Mouse (Mus musculus) liver, embryonic 14.5 days (tissue): ENCODE results near the gene Nrxn2. TPM values are rescaled to one million over a fixed set of nuclear protein-coding genes. Genes with fewer than 3 reads are reported as not detected.

Experiments
- ATAC-seq: fragments of 200-750 bp; cut with Nextera tagmentation; 2 replicates; pipeline ENCODE4 v1.8.0; 2017; ENCODE audit warnings: moderate number of reproducible peaks, mild to moderate bottlenecking, moderate library complexity; ENCODE audit not compliant: insufficient read depth
- DNase-seq, 3 experiments: peaks; one replicate each; pipeline ENCODE4 v3.0.0-alpha.2; 2012 to 2013; ENCODE audit warnings: low read depth in 3 of 3, low spot score in 3 of 3
- H3K27ac ChIP-seq: fragments of 300-500 bp; sonication (generic); 2 replicates; pipeline ENCODE4 v1.5.1; 2014; ENCODE audit warnings: moderate library complexity, mild to moderate bottlenecking, control low read depth, inconsistent platforms
- H3K27me3 ChIP-seq: fragments of 300-500 bp; sonication (generic); 2 replicates; pipeline ENCODE4 v1.6.1; 2014; ENCODE audit warnings: mild to moderate bottlenecking, low read length, moderate library complexity; ENCODE audit not compliant: control insufficient read depth, insufficient read depth
- H3K36me3 ChIP-seq: fragments of 300-500 bp; sonication (generic); replicated peaks from 2 replicates; pipeline ENCODE4 v1.6.1; 2014; ENCODE audit warnings: low read depth; ENCODE audit not compliant: control insufficient read depth, insufficient read depth
- H3K4me1 ChIP-seq, 2 experiments: fragments of 200-500 bp in 1 of 2; fragments of 300-500 bp in 1 of 2; sonication (generic) in 1 of 2; replicated peaks; 2 replicates each; pipeline ENCODE4 v1.6.1; 2012 to 2014; ENCODE audit warnings: antibody characterized with exemption in 1 of 2, inconsistent platforms in 1 of 2, low read length in 1 of 2; ENCODE audit not compliant: control insufficient read depth in 2 of 2, insufficient read depth in 2 of 2
- H3K4me2 ChIP-seq: fragments of 300-500 bp; sonication (generic); 2 replicates; pipeline ENCODE4 v1.6.1; 2014; ENCODE audit warnings: low read depth, mild to moderate bottlenecking, control low read depth, moderate library complexity
- H3K4me3 ChIP-seq, 2 experiments: fragments of 200-500 bp in 1 of 2; fragments of 300-500 bp in 1 of 2; sonication (generic) in 1 of 2; 2 replicates each; pipeline ENCODE4 v1.5.1; 2012 to 2014; ENCODE audit warnings: low read depth in 2 of 2, low read length in 2 of 2, mild to moderate bottlenecking in 2 of 2, control low read depth in 1 of 2, inconsistent platforms in 1 of 2, moderate library complexity in 1 of 2; ENCODE audit not compliant: insufficient read depth in 1 of 2
- H3K9ac ChIP-seq: fragments of 300-500 bp; sonication (generic); replicated peaks from 2 replicates; pipeline ENCODE4 v1.6.1; 2014; ENCODE audit warnings: mild to moderate bottlenecking, control low read depth, moderate library complexity
- H3K9me3 ChIP-seq: fragments of 300-500 bp; sonication (generic); 2 replicates; pipeline ENCODE4 v1.6.1; 2016; ENCODE audit warnings: low read length, mixed read lengths; ENCODE audit not compliant: control insufficient read depth
- CTCF ChIP-seq: IDR thresholded peaks from 2 replicates; pipeline ENCODE4 v1.5.1; 2016; ENCODE audit warnings: antibody characterized with exemption, low read depth, control low read depth
- EP300 ChIP-seq: IDR thresholded peaks from 2 replicates; pipeline ENCODE4 v1.6.1; 2016; ENCODE audit warnings: antibody characterized with exemption, low read depth
- WGBS: fragments of 180-500 bp; shearing (Covaris S2); extraction: QIAGEN DNeasy Blood & Tissue Kit; methylation state at CpG from one replicate; pipeline ENCODE4 v1.1.7; 2014; ENCODE audit not compliant: insufficient replicate concordance; 5-methylcytosine and 5-hydroxymethylcytosine counted together
- polyA plus RNA-seq, 2 experiments: library from polyadenylated mRNA; depleted of rRNA in 1 of 2; stranded (reverse) in 1 of 2; unstranded in 1 of 2; fragments of >200 nt; fragmentation: Nextera tagmentation in 1 of 2; extraction: Ambion mirVana in 1 of 2; gene quantifications; 2 replicates each; pipeline versions ENCODE4 v1.2.1 to v1.2.3; 2012 to 2014

The Nrxn2 gene
- polyA plus RNA-seq, 2 experiments = 0.27 to 0.46 TPM

DNA sequence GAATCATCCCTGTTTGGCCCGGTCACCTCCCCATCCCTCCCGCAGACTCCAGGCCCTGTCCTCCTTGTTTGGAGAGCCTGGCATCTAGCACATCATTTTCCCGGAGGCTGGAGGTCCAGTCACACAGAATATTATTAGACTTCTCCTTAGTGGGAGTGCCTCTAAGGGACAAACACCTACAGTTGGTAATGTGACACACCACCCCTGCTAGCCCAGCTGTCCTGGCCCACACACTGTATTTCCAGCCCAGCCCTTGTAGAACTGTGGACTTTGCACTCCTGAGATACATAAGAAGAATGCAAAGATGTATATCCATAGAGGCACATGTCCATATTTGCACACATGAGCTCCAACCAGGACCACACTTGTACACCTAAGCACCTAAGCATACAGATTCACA lies 103.1 kb downstream of the Nrxn2 start:
- 72% methylated on average over 3 of the region's 3 CpGs for WGBS
- no peak for ATAC-seq
- no peak overlapping the region for H3K9ac ChIP-seq

DNA sequence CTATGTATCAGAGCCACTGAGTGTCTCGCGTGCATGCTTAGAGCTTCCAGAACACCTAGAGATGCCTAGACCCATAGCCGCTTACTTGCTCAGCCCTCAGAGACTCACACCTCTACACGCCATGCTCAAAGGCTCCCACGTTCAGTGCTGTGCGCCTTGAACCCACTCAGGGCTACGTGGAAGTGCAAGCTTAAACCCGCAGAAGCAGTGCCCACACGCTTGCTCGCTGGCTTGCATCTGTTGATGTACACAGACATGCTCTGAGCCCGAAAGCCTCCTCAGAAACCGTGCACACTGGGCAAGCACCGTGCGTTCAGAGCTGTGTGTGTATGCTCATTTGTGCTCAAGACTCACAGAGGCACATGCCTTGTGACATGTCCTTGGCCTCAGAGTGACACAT lies 103.8 kb downstream of the Nrxn2 start:
- Histone ChIP-seq H3K4me1 (no peaks in the 10 kb centered on the region), H3K9ac (no peak overlapping the region), H3K27me3 (no peaks in the 10 kb centered on the region), H3K4me3 (no peak overlapping the region), H3K36me3 (no peaks in the 10 kb centered on the region), H3K27ac (no peak overlapping the region), H3K9me3 (no peaks in the 10 kb centered on the region), H3K4me2 (no peak overlapping the region)
- DNase-seq (no peak), ATAC-seq (no peak)
- TF ChIP-seq CTCF = no peak
- no peak for TF ChIP-seq EP300
- WGBS = 70% methylated on average over 14 of the region's 14 CpGs

More for the DNA sequence above, 103.1 kb downstream of the Nrxn2 start:
- DNase-seq = no peak
- H3K27ac ChIP-seq = no peak overlapping the region
- H3K27me3 ChIP-seq = no peaks in the 10 kb centered on the region
- no peaks in the 10 kb centered on the region for H3K9me3 ChIP-seq
- no peak overlapping the region for H3K4me3 ChIP-seq
- no peaks in the 10 kb centered on the region for H3K36me3 ChIP-seq
- H3K4me1 ChIP-seq = no peaks in the 10 kb centered on the region
- TF ChIP-seq CTCF = no peak
- TF ChIP-seq EP300 = no peak
- H3K4me2 ChIP-seq = no peak overlapping the region

DNA sequence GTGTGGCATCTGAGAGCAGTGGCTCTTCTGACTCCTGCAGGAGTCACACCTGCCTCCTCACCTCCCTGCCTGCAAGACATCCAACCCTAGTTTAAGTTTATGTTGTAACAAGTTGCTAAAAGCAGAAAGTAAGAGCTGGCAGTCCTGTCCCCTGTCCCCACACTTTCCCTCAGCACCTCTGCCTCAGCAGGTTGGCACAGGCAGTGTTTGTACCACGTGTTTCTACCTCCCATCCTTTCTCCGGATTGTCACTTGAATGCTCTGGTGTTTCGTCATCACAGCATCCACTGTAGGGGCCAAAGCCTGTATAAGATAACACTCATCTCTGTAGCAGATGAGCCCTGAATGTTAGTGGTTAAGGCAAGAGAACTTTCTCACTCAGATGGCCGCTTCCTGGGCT lies 106.5 kb downstream of the Nrxn2 start:
- H3K9ac ChIP-seq = no peak overlapping the region
- TF ChIP-seq CTCF (no peak), EP300 (no peak)
- DNase-seq (no peak), ATAC-seq (no peak)
- H3K4me2 ChIP-seq = no peak overlapping the region
- peaks cover 6% of the 10 kb centered on the region for H3K27me3 ChIP-seq
- 51% methylated on average over 4 of the region's 4 CpGs for WGBS
- H3K9me3 ChIP-seq = no peaks in the 10 kb centered on the region
- no peaks in the 10 kb centered on the region for H3K36me3 ChIP-seq
- H3K4me1 ChIP-seq = no peaks in the 10 kb centered on the region
- H3K27ac ChIP-seq = no peak overlapping the region
- no peak overlapping the region for H3K4me3 ChIP-seq

DNA sequence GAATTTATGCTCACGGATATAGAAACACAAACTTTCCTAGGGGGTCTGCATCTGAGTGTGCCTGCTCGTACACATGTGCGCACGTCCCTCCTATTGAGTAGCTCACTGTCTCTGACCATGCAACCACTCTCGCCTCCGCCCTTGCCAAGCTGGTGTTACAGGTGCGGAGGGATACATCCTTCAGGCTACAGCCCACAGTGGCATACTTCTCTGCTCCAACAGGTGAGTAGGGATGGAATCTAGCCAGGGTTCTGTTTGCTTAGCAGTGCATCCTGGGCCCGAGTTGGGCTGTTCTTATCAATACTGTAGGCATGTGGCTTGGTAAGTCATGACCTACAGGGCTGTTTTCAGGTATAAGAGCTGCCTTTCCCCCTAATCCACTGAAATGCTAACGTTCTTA lies 107.5 kb downstream of the Nrxn2 start:
- Histone ChIP-seq H3K4me3 (no peak overlapping the region), H3K9ac (no peak overlapping the region), H3K4me2 (no peak overlapping the region), H3K36me3 (no peaks in the 10 kb centered on the region), H3K9me3 (no peaks in the 10 kb centered on the region), H3K27me3 (peaks cover 14% of the 10 kb centered on the region), H3K4me1 (0 out of 4 replicates have a peak, but pooled peaks cover 0 to 1% of the 10 kb centered on the region in 2 experiments), H3K27ac (no peak overlapping the region)
- DNase-seq (no peak), ATAC-seq (no peak)
- 64% methylated on average over 9 of the region's 9 CpGs for WGBS
- TF ChIP-seq CTCF (no peak), EP300 (no peak)

DNA sequence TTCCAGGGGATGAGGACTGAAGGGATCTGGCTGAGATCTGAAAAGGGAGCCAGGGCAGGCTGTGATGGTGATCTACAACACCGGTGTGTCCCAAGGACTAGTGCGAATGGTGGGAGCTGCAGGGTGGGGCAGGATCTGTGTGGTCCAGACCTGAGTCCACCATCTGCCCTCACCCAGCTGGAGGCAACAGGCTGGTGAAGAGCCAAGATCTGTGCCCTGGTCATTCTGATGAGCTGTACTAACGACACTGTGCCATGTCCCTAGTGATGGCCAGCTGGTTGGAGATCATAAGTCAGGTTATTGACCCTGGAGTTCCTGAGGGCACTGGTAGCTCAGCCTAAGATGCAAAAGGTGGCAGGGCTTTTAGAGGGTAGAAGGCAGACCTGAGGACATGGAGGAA lies 108.9 kb downstream of the Nrxn2 start:
- TF ChIP-seq EP300 (no peak), CTCF (no peak)
- Histone ChIP-seq H3K27me3 (peaks cover 28% of the 10 kb centered on the region), H3K9ac (no peak overlapping the region), H3K4me3 (no peak overlapping the region), H3K4me1 (0 out of 4 replicates have a peak, but pooled peaks cover 0 to 1% of the 10 kb centered on the region in 2 experiments), H3K27ac (no peak overlapping the region), H3K36me3 (no peaks in the 10 kb centered on the region), H3K4me2 (no peak overlapping the region), H3K9me3 (no peaks in the 10 kb centered on the region)
- 66% methylated on average over 3 of the region's 3 CpGs for whole genome bisulfite sequencing
- no peak for DNase-seq
- ATAC-seq = no peak
